Comparison of ENCODE assay signal across 24 mouse cellular contexts in the genomic region with DNA sequence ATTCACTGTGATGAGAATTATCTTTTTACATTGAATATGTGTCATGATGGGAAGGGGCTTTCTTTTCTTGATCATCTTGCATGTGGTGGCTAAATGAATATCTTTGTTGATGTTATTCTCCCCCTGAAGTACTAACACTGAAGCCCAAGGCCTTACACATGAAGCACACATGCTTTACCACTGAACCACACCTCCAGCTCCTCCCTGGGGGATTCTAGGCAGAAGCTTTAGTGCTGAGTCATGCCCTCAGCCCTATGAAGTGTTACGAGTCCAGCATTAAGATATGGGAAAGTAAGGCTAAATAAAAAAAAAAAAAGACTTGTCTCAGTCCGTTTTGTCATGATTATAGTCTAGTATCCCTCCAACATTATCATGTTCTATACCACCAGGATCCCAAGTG.
A peak's percentile ranks its signal among the peaks of the same experiment; 100 is the strongest.
DNase-seq lines count a peak whose midpoint lies in the region; ATAC-seq lines count a peak whose summit lies in the region.
"Had no signal": no experiment of that assay in that cellular context is flagged by ENCODE, and none has a peak within 500 bp of the region (broad histone marks: within the 10 kb centered on the region; RNA-seq: fewer than 3 reads in every experiment).

No protein-coding gene starts in this region.

- no peaks in the 10 kb centered on the region for H3K4me1 ChIP-seq in midbrain, embryonic 11.5 days (ENCODE audit: control insufficient read depth, insufficient read depth, low read length)
- no peaks in the 10 kb centered on the region for H3K4me1 ChIP-seq in midbrain, embryonic 13.5 days (replicated peaks)
- peaks cover 26% of the 10 kb centered on the region for H3K4me1 ChIP-seq in liver, embryonic 12.5 days
- H3K4me1 ChIP-seq in liver, embryonic 16.5 days (ENCODE audit: control insufficient read depth, low read depth, low read length): no peaks in the 10 kb centered on the region; the same call in 1 of the 2 replicates
- H3K4me1 ChIP-seq: embryonic facial prominence, embryonic 15.5 days; forebrain, embryonic 10.5 days; forebrain, embryonic 15.5 days; heart, embryonic 12.5 days; hindbrain, embryonic 10.5 days; hindbrain, embryonic 15.5 days had no signal

- no peaks in the 10 kb centered on the region for H3K27me3 ChIP-seq in midbrain, embryonic 11.5 days (ENCODE audit: control insufficient read depth, insufficient read depth, low read length)
- H3K27me3 ChIP-seq in midbrain, embryonic 13.5 days: no peaks in the 10 kb centered on the region
- H3K27me3 ChIP-seq in liver, embryonic 12.5 days (replicated peaks): no peaks in the 10 kb centered on the region
- no peaks in the 10 kb centered on the region for H3K27me3 ChIP-seq in liver, embryonic 16.5 days (ENCODE audit: control insufficient read depth, insufficient read depth, low read depth, low read length)
- H3K27me3 ChIP-seq: embryonic facial prominence, embryonic 15.5 days; forebrain, embryonic 15.5 days; heart, embryonic 12.5 days; hindbrain, embryonic 15.5 days had no signal

- no peak overlapping the region for H3K4me3 ChIP-seq in midbrain, embryonic 11.5 days (ENCODE audit: low read depth, low read length)
- no peak overlapping the region for H3K4me3 ChIP-seq in midbrain, embryonic 13.5 days (replicated peaks)
- no peak overlapping the region for H3K4me3 ChIP-seq in liver, embryonic 12.5 days
- no peak overlapping the region for H3K4me3 ChIP-seq in liver, embryonic 16.5 days (ENCODE audit: low read depth, low read length)
- H3K4me3 ChIP-seq: embryonic facial prominence, embryonic 15.5 days; erythroblast, embryonic 14.5 days; forebrain, embryonic 10.5 days; forebrain, embryonic 15.5 days; heart, embryonic 12.5 days; hindbrain, embryonic 10.5 days; hindbrain, embryonic 15.5 days had no signal

- no peak overlapping the region for H3K27ac ChIP-seq in midbrain, embryonic 11.5 days (ENCODE audit: low read depth, low read length)
- no peak overlapping the region for H3K27ac ChIP-seq in midbrain, embryonic 13.5 days
- no peak overlapping the region for H3K27ac ChIP-seq in liver, embryonic 12.5 days
- H3K27ac ChIP-seq in liver, embryonic 16.5 days (ENCODE audit: low read length): no peak overlapping the region
- H3K27ac ChIP-seq: embryonic facial prominence, embryonic 15.5 days; forebrain, embryonic 10.5 days; forebrain, embryonic 15.5 days; hindbrain, embryonic 10.5 days; hindbrain, embryonic 15.5 days had no signal

- H3K9me3 ChIP-seq in midbrain, embryonic 11.5 days (ENCODE audit: control insufficient read depth, low read length): no peaks in the 10 kb centered on the region
- no peaks in the 10 kb centered on the region for H3K9me3 ChIP-seq in midbrain, embryonic 13.5 days
- no peaks in the 10 kb centered on the region for H3K9me3 ChIP-seq in liver, embryonic 12.5 days (replicated peaks)
- no peaks in the 10 kb centered on the region for H3K9me3 ChIP-seq in liver, embryonic 16.5 days (replicated peaks; ENCODE audit: control insufficient read depth, low read length)
- H3K9me3 ChIP-seq: embryonic facial prominence, embryonic 15.5 days; forebrain, embryonic 10.5 days; forebrain, embryonic 15.5 days; hindbrain, embryonic 10.5 days; hindbrain, embryonic 15.5 days had no signal

- no peak overlapping the region for H3K4me2 ChIP-seq in midbrain, embryonic 11.5 days
- H3K4me2 ChIP-seq in midbrain, embryonic 13.5 days (replicated peaks): no peak overlapping the region
- H3K4me2 ChIP-seq in liver, embryonic 12.5 days: no peak overlapping the region
- no peak overlapping the region for H3K4me2 ChIP-seq in liver, embryonic 16.5 days (ENCODE audit: low read depth, low read length)
- H3K4me2 ChIP-seq: embryonic facial prominence, embryonic 15.5 days; forebrain, embryonic 15.5 days; heart, embryonic 12.5 days; hindbrain, embryonic 15.5 days had no signal

- no peak for ATAC-seq in midbrain, embryonic 11.5 days (ENCODE audit: low FRiP score)
- ATAC-seq in midbrain, embryonic 13.5 days: no peak
- peak; percentile 82 for ATAC-seq in liver, embryonic 12.5 days
- peak; percentile 60; the same call in 1 of the 2 replicates for ATAC-seq in liver, embryonic 16.5 days (ENCODE audit: low read depth)
- ATAC-seq: activated CD4-positive, CD25-positive, alpha-beta regulatory T cell, adult 4 months; CD4-positive, CD25-positive, alpha-beta regulatory T cell, adult 4 months; forebrain, embryonic 15.5 days; Patski had no signal

- H3K9ac ChIP-seq in midbrain, embryonic 11.5 days (ENCODE audit: low read length): no peak overlapping the region
- no peak overlapping the region for H3K9ac ChIP-seq in midbrain, embryonic 13.5 days (replicated peaks)
- H3K9ac ChIP-seq in liver, embryonic 12.5 days: no peak overlapping the region
- no peak overlapping the region for H3K9ac ChIP-seq in liver, embryonic 16.5 days (ENCODE audit: low read depth, low read length)
- H3K9ac ChIP-seq: embryonic facial prominence, embryonic 15.5 days; forebrain, embryonic 15.5 days; heart, embryonic 12.5 days; hindbrain, embryonic 15.5 days had no signal

- H3K36me3 ChIP-seq in midbrain, embryonic 11.5 days (ENCODE audit: control insufficient read depth, insufficient read depth, low read length): no peaks in the 10 kb centered on the region
- H3K36me3 ChIP-seq in midbrain, embryonic 13.5 days: no peaks in the 10 kb centered on the region
- H3K36me3 ChIP-seq in liver, embryonic 12.5 days: no peaks in the 10 kb centered on the region
- H3K36me3 ChIP-seq in liver, embryonic 16.5 days (ENCODE audit: control insufficient read depth, insufficient read depth): no peaks in the 10 kb centered on the region
- H3K36me3 ChIP-seq: embryonic facial prominence, embryonic 15.5 days; forebrain, embryonic 10.5 days; forebrain, embryonic 15.5 days; heart, embryonic 12.5 days; hindbrain, embryonic 10.5 days; hindbrain, embryonic 15.5 days had no signal

- WGBS in midbrain, embryonic 11.5 days: 83% methylated on average over 2 of the region's 2 CpGs
- WGBS in midbrain, embryonic 13.5 days: 77% methylated on average over 2 of the region's 2 CpGs
- WGBS in liver, embryonic 12.5 days (ENCODE audit: insufficient replicate concordance): 23% methylated on average over 2 of the region's 2 CpGs
- WGBS in liver, embryonic 16.5 days (ENCODE audit: insufficient replicate concordance): 28% methylated on average over 2 of the region's 2 CpGs

- peak; percentile 26 for DNase-seq in midbrain, embryonic 11.5 days (ENCODE audit: low spot score, missing footprints)
- DNase-seq in c-Kit-negative CD71-positive TER-119-positive erythroid progenitor cells, embryonic 14.5 days (ENCODE audit: low read depth, low spot score): peak; percentile 15
- no peak for DNase-seq in gastrocnemius, adult 8-10 months (ENCODE audit: low spot score in 2 of 2)
- no peak for DNase-seq in natural killer cell, adult 2 months (ENCODE audit: low spot score in 2 of 2)
- no peak for DNase-seq in neural tube, embryonic 10.5 days (ENCODE audit: extremely low spot score, low spot score)
- DNase-seq: adrenal gland, postnatal 14 days; cerebellum, adult 11 months; cerebellum, adult 8-10 months; cerebellum, postnatal 14 days; embryo, embryonic 11 days; gastrocnemius, postnatal 25 days had no signal

Comparison
In these comparisons a context has a peak if more than half of its experiments do, and no peak if none do; other contexts are left out.
1. ATAC-seq: peak in liver, embryonic 12.5 days (single experiment) and liver, embryonic 16.5 days (single experiment); none in midbrain, embryonic 11.5 days (single experiment) and midbrain, embryonic 13.5 days (single experiment).
2. DNase-seq: peak in midbrain, embryonic 11.5 days (single experiment) and c-Kit-negative CD71-positive TER-119-positive erythroid progenitor cells, embryonic 14.5 days (single experiment); none in gastrocnemius, adult 8-10 months (0 of 2), natural killer cell, adult 2 months (0 of 2) and neural tube, embryonic 10.5 days (single experiment).